Mouse (Mus musculus) MEL (cell line): ENCODE measurements around the gene Col25a1.

Source experiments
- CTCF ChIP-seq, 3 experiments: IDR thresholded peaks in 2 of 3; conservative IDR thresholded peaks in 1 of 3; 2 replicates each; pipeline ENCODE4 v1.5.1; 2011 to 2012; ENCODE audit warnings: low read length in 3 of 3, low read depth in 2 of 3, mild to moderate bottlenecking in 2 of 3, improper control_type of control experiment in 1 of 3, inconsistent platforms in 1 of 3, mixed read lengths in 1 of 3, moderate library complexity in 1 of 3; ENCODE audit not compliant: control insufficient read depth in 1 of 3, insufficient read depth in 1 of 3, poor library complexity in 1 of 3, severe bottlenecking in 1 of 3
- MYC ChIP-seq: IDR thresholded peaks from 2 replicates; pipeline ENCODE4 v1.6.1; 2011; ENCODE audit warnings: low read depth, mild to moderate bottlenecking, low read length, improper control_type of control experiment, moderate library complexity
- TCF12 ChIP-seq: IDR thresholded peaks from 2 replicates; pipeline ENCODE4 v1.6.1; 2014; ENCODE audit warnings: low read depth, mild to moderate bottlenecking, inconsistent platforms, low read length, improper control_type of control experiment, moderate library complexity

GRCm38 (mm10) chr3:130407201-130407600, 275.9 kb downstream of the Col25a1 start:
- TF ChIP-seq MYC (no peak), TCF12 (no peak), CTCF (IDR thresholded peaks at IDR 0.05 in 2 of 3, conservative IDR thresholded peaks at IDR 0.05 in 1 of 3; ENCODE audit: control insufficient read depth in 1 of 3, insufficient read depth in 1 of 3, low read depth in 2 of 3, low read length in 3 of 3, poor library complexity in 1 of 3, severe bottlenecking in 1 of 3) (no peak)
